Mouse (Mus musculus) c-Kit-positive CD71-negative TER-119-negative erythroid progenitor cells, embryonic 14.5 days (primary cell): ENCODE measurements around the gene Gucy2d.
A peak's percentile ranks its signal among the peaks of the same experiment; 100 is the strongest.

Experiments used
- DNase-seq: peaks from one replicate; pipeline ENCODE4 v3.0.0-alpha.2; 2013; ENCODE audit warnings: low read depth

Gene Gucy2d

GRCm38 (mm10) chr7:98523070-98523812 is 83.0 kb downstream of the Gucy2d start:
- DNase-seq = no peak

DNA sequence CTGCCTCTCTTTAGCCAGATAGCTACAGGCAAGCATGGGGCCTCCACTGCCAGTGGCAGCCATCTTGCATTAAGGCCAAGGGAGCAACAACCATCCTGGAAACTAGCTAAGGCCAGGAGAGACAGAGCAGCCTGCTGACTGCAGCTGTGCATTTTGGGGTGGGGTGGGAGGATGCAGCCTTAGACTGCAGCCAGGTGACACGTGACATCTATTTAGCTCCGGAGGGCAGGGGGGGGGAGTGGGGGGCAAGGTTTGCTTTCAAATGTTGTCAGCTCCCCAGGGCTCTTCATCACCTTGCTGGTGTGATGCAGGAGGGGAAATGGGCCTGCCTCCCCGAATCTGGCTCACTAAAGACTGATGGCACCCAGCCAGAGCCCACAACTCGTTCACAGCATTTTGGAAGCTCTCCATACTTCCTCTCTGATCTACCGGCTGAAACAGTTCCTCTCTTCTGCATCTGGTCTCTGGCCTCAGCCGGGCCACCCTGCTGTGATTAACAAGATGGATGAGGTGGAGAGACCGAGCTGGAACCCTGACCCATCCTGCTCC is 83.7 kb downstream of the Gucy2d start:
- DNase-seq = peak; percentile 32

GRCm38 (mm10) chr7:98524401-98524800 is 84.2 kb downstream of the Gucy2d start:
- DNase-seq = no peak

DNA sequence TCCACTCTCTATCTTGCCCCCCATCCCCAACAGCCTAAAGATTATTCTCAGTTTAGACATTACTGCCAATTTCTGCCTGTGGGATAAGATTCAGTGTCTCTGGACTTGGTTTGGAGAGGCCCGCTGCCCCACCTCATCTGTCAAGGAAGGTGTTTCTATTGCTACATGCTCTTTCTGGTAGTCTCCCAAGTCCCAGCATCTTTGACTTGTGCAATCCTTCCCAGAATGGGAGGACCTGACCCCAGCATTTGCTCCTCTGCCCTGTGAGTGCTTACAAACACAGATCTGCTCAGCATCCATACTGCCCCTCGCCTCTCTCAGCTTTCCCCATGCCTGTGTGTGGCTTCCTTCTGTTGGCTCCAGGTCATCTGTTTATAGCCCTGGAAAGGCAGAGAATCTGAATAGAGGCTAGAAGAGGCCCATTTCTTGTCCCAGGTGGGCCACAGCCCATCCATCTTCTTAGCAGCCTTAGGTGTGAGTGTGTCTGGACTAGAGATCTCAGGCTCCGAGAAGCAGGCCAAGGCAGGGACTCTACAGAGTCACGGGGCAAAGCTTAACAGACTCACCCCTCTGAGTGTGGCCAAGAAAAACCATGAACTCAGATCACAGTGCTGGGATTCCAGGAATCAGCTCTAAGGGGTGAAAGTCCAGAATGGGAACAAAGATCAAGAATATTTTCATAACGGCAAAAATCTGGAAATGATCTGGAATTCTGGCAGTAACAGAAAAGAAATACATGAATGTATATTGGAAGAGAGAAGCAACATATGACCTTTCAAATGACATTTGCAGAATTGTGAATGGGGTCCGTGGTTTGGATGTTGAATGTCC is 84.9 kb downstream of the Gucy2d start:
- DNase-seq = no peak
